Mouse (Mus musculus) forebrain, embryonic 15.5 days (tissue): ENCODE data around the gene Cldn7. TPM values are rescaled to one million over a fixed set of nuclear protein-coding genes. Genes with fewer than 3 reads are reported as not detected.
"Not testable (repeated sequence)": the region's sequence is repeated elsewhere in the genome, so short reads cannot be mapped to it uniquely, and the experiment has no call there.

Source experiments
- ATAC-seq: fragments of 200-750 bp; cut with Nextera tagmentation; replicated peaks from 2 replicates; pipeline ENCODE4 v1.8.0; 2017; ENCODE audit warnings: mild to moderate bottlenecking, moderate TSS enrichment, moderate library complexity
- H3K27ac ChIP-seq: fragments of 300-500 bp; sonication (generic); replicated peaks from 2 replicates; pipeline ENCODE4 v1.5.1; 2015; ENCODE audit warnings: mild to moderate bottlenecking, inconsistent platforms
- H3K27me3 ChIP-seq: fragments of 300-500 bp; sonication (generic); 2 replicates; pipeline ENCODE4 v1.6.1; 2015; ENCODE audit warnings: inconsistent platforms
- H3K36me3 ChIP-seq: fragments of 300-500 bp; sonication (generic); 2 replicates; pipeline ENCODE4 v1.6.1; 2015; ENCODE audit warnings: mild to moderate bottlenecking, inconsistent platforms
- H3K4me1 ChIP-seq: fragments of 300-500 bp; sonication (generic); 2 replicates; pipeline ENCODE4 v1.6.1; 2015; ENCODE audit warnings: inconsistent platforms
- H3K4me2 ChIP-seq: fragments of 300-500 bp; sonication (generic); replicated peaks from 2 replicates; pipeline ENCODE4 v1.6.1; 2015; ENCODE audit warnings: mild to moderate bottlenecking, inconsistent platforms
- H3K4me3 ChIP-seq: fragments of 300-500 bp; sonication (generic); 2 replicates; pipeline ENCODE4 v1.5.1; 2015; ENCODE audit warnings: mild to moderate bottlenecking, inconsistent platforms
- H3K9ac ChIP-seq: fragments of 300-500 bp; sonication (generic); replicated peaks from 2 replicates; pipeline ENCODE4 v1.6.1; 2015; ENCODE audit warnings: mild to moderate bottlenecking, inconsistent platforms
- H3K9me3 ChIP-seq: fragments of 300-500 bp; sonication (generic); 2 replicates; pipeline ENCODE4 v1.6.1; 2016; ENCODE audit warnings: inconsistent platforms
- WGBS: fragments of 180-500 bp; shearing (Covaris S2); methylation state at CpG from one replicate; pipeline ENCODE4 v1.1.7; 2015; ENCODE audit warnings: mixed read lengths; 5-methylcytosine and 5-hydroxymethylcytosine counted together
- microRNA counts: library from miRNA; unstranded; fragments of <30 nt; microRNA quantifications from one replicate; lab custom pipeline; 2016
- microRNA-seq: library from miRNA; unstranded; fragments of <30 nt; microRNA quantifications from one replicate; pipeline ENCODE4, GENCODE M21; 2016
- polyA plus RNA-seq: library from polyadenylated mRNA; unstranded; fragments of >200 nt; fragmentation: Nextera tagmentation; extraction: Ambion mirVana; gene quantifications from 2 replicates; pipeline ENCODE4 v1.2.1, GENCODE M21; 2015

Cldn7 gene
- polyA plus RNA-seq, 1 experiment from 2014 or later: 0.56 TPM

GRCm38 (mm10) chr11:70014051-70014450 lies 49.5 kb downstream of the Cldn7 start:
- 69% methylated on average over 5 of the region's 5 CpGs for WGBS
- H3K36me3 ChIP-seq: peaks cover 41% of the 10 kb centered on the region
- ATAC-seq: no peak
- no peak overlapping the region for H3K4me2 ChIP-seq
- no peak overlapping the region for H3K27ac ChIP-seq
- no peak overlapping the region; the same call in 1 of the 2 replicates for H3K4me3 ChIP-seq
- H3K9ac ChIP-seq: no peak overlapping the region
- no peaks in the 10 kb centered on the region for H3K27me3 ChIP-seq
- no peaks in the 10 kb centered on the region for H3K9me3 ChIP-seq
- H3K4me1 ChIP-seq: peaks cover 33% of the 10 kb centered on the region

GRCm38 (mm10) chr11:70014880-70015558 lies 50.4 kb downstream of the Cldn7 start, which contains the start of gene Acadvl:
Gene Acadvl (minus strand): TSS chr11:70015411.
- peak; percentile 79 for ATAC-seq
- under 1% methylated on average over 35 of the region's 35 CpGs for WGBS
- Histone ChIP-seq H3K9me3 (no peaks in the 10 kb centered on the region), H3K4me2 (peak within 1 kb of the TSS; percentile 74), H3K27ac (peak within 1 kb of the TSS; percentile 63), H3K36me3 (peaks cover 31% of the 10 kb centered on the region), H3K27me3 (no peaks in the 10 kb centered on the region), H3K4me1 (peaks cover 43% of the 10 kb centered on the region), H3K4me3 (peak within 1 kb of the TSS; percentile 54), H3K9ac (peak within 1 kb of the TSS; percentile 73)

- H3K36me3 ChIP-seq: peaks cover 25% of the 10 kb centered on the region
- peak overlapping the region; percentile 74 for H3K4me2 ChIP-seq
- ATAC-seq: no peak
- H3K9me3 ChIP-seq: no peaks in the 10 kb centered on the region
- H3K4me3 ChIP-seq: peak overlapping the region; percentile 54; the same call in 1 of the 2 replicates
- WGBS: 68% methylated on average over 6 of the region's 6 CpGs
- H3K4me1 ChIP-seq: peaks cover 50% of the 10 kb centered on the region
- H3K9ac ChIP-seq: no peak overlapping the region; the same call in 1 of the 2 replicates
- H3K27me3 ChIP-seq: no peaks in the 10 kb centered on the region
- no peak overlapping the region for H3K27ac ChIP-seq
Observed at GRCm38 (mm10) chr11:70015677-70016076, 51.1 kb downstream of the Cldn7 start.

- peaks cover 20% of the 10 kb centered on the region for H3K36me3 ChIP-seq
- WGBS: 81% methylated on average over 2 of the region's 2 CpGs
- H3K27ac ChIP-seq, H3K9ac ChIP-seq, H3K4me3 ChIP-seq, H3K9me3 ChIP-seq, ATAC-seq, H3K4me2 ChIP-seq, H3K27me3 ChIP-seq: not testable (repeated sequence)
- peaks cover 53% of the 10 kb centered on the region for H3K4me1 ChIP-seq
Observed at GRCm38 (mm10) chr11:70016177-70016576, 51.6 kb downstream of the Cldn7 start.

GRCm38 (mm10) chr11:70016669-70017068 lies 52.1 kb downstream of the Cldn7 start, which contains the start of gene Dlg4:
Gene Dlg4 (plus strand): TSS chr11:70016942.
- H3K9ac ChIP-seq: peak within 1 kb of the TSS; percentile 82
- H3K36me3 ChIP-seq: peaks cover 15% of the 10 kb centered on the region
- no peaks in the 10 kb centered on the region for H3K27me3 ChIP-seq
- peak within 1 kb of the TSS; percentile 63 for H3K4me2 ChIP-seq
- peak within 1 kb of the TSS; percentile 96 for H3K27ac ChIP-seq
- no peaks in the 10 kb centered on the region for H3K9me3 ChIP-seq
- 76% methylated on average over 3 of the region's 3 CpGs for WGBS
- H3K4me1 ChIP-seq: peaks cover 53% of the 10 kb centered on the region
- H3K4me3 ChIP-seq: peak within 1 kb of the TSS; percentile 65
- ATAC-seq: no peak

- 23% methylated on average over 7 of the region's 7 CpGs for WGBS
- no peak for ATAC-seq
- peaks cover 8% of the 10 kb centered on the region for H3K36me3 ChIP-seq
- H3K4me2 ChIP-seq: peak overlapping the region; percentile 63
- no peaks in the 10 kb centered on the region for H3K9me3 ChIP-seq
- H3K4me1 ChIP-seq: peaks cover 58% of the 10 kb centered on the region
- peak overlapping the region; percentile 82 for H3K9ac ChIP-seq
- H3K4me3 ChIP-seq: peak overlapping the region; percentile 65; the same call in 1 of the 2 replicates
- peak overlapping the region; percentile 96 for H3K27ac ChIP-seq
- H3K27me3 ChIP-seq: no peaks in the 10 kb centered on the region
Observed at GRCm38 (mm10) chr11:70017199-70017767, 52.7 kb downstream of the Cldn7 start.

MicroRNAs encoded within 50 kb of the gene (microRNA counts, 519-probe panel; counts per million panel counts)
- microRNA mmu-miR-324-3p (lab: Ali Mortazavi, UCI): not detected
- 2,952 counts per million, percentile 71 among the panel's probes with 10 or more counts for microRNA mmu-miR-324-5p (lab: Ali Mortazavi, UCI)

Small RNA genes within 50 kb of the gene (microRNA-seq; reads per million reads assigned to microRNA genes)
- gene Gm44349 (not detected), gene Mir324 (3,302 reads per million, percentile 89 among the genes with 10 or more reads in this experiment)

Other genes starting within 250 kb of the Cldn7 start
- 17.5 and 19.2 TPM in 2 replicates for gene Polr2a, start 206.1 kb upstream of the Cldn7 start, polyA plus RNA-seq
- 0.28 and 0.56 TPM in 2 replicates for gene Slc35g3, start 202.8 kb upstream of the Cldn7 start, polyA plus RNA-seq
- 2.8 and 3.2 TPM in 2 replicates for gene Zbtb4, start 198.9 kb upstream of the Cldn7 start, polyA plus RNA-seq
- gene Chrnb1, start 168.8 kb upstream of the Cldn7 start, polyA plus RNA-seq: 1.2 and 1.4 TPM in 2 replicates
- 6.2 and 6.7 TPM in 2 replicates for gene Fgf11, start 162.9 kb upstream of the Cldn7 start, polyA plus RNA-seq
- 0.61 and 0.98 TPM in 2 replicates for gene Tmem102, start 159.2 kb upstream of the Cldn7 start, polyA plus RNA-seq
- gene Gm39566, start 149.5 kb upstream of the Cldn7 start, polyA plus RNA-seq: not detected in 2 replicates
- gene Spem2, start 146.3 kb upstream of the Cldn7 start, polyA plus RNA-seq: not detected in 2 replicates
- 0.33 and 0.36 TPM in 2 replicates for gene Spem1, start 142.6 kb upstream of the Cldn7 start, polyA plus RNA-seq
- 20.9 and 21.3 TPM in 2 replicates for gene Nlgn2, start 127.0 kb upstream of the Cldn7 start, polyA plus RNA-seq
- 333 and 335 TPM in 2 replicates for gene Tmem256, start 126.3 kb upstream of the Cldn7 start, polyA plus RNA-seq
- 51.0 and 51.2 TPM in 2 replicates for gene Plscr3, start 118.4 kb upstream of the Cldn7 start, polyA plus RNA-seq
- gene Tnk1, start 106.0 kb upstream of the Cldn7 start, polyA plus RNA-seq: 0.27 and 0.36 TPM in 2 replicates
- not detected in 2 replicates for gene Tmem95, start 86.8 kb upstream of the Cldn7 start, polyA plus RNA-seq
- 1.2 and 1.3 TPM in 2 replicates for gene Kctd11, start 83.4 kb upstream of the Cldn7 start, polyA plus RNA-seq
- 0.48 and 0.51 TPM in 2 replicates for gene Acap1, start 69.2 kb upstream of the Cldn7 start, polyA plus RNA-seq
- gene 2810408A11Rik, start 63.8 kb upstream of the Cldn7 start, polyA plus RNA-seq: 19.9 and 20.7 TPM in 2 replicates
- gene Neurl4, start 63.7 kb upstream of the Cldn7 start, polyA plus RNA-seq: 18.5 and 23.0 TPM in 2 replicates
- 79.6 and 92.2 TPM in 2 replicates for gene Gps2, start 50.9 kb upstream of the Cldn7 start, polyA plus RNA-seq
- 1,167 and 1,257 TPM in 2 replicates for gene Eif5a, start 42.8 kb upstream of the Cldn7 start, polyA plus RNA-seq
- 5.6 and 5.8 TPM in 2 replicates for gene Ybx2, start 29.0 kb upstream of the Cldn7 start, polyA plus RNA-seq
- 6.4 and 7.5 TPM in 2 replicates for gene Slc2a4, start 16.6 kb upstream of the Cldn7 start, polyA plus RNA-seq
- 18.4 and 20.8 TPM in 2 replicates for gene Ctdnep1, start 16.4 kb downstream of the Cldn7 start, polyA plus RNA-seq
- 170 and 171 TPM in 2 replicates for gene Elp5, start 17.7 kb downstream of the Cldn7 start, polyA plus RNA-seq
- gene Gabarap, start 26.4 kb downstream of the Cldn7 start, polyA plus RNA-seq: 610 and 626 TPM in 2 replicates
- gene Phf23, start 31.0 kb downstream of the Cldn7 start, polyA plus RNA-seq: 71.5 and 75.6 TPM in 2 replicates
- 35.3 and 37.5 TPM in 2 replicates for gene Dvl2, start 35.8 kb downstream of the Cldn7 start, polyA plus RNA-seq
- 57.0 and 60.7 TPM in 2 replicates for gene Acadvl, start 50.6 kb downstream of the Cldn7 start, polyA plus RNA-seq
- gene Dlg4, start 52.2 kb downstream of the Cldn7 start, polyA plus RNA-seq: 27.8 and 29.8 TPM in 2 replicates
- gene Asgr1, start 89.3 kb downstream of the Cldn7 start, polyA plus RNA-seq: 1.8 and 2.0 TPM in 2 replicates
- not detected in 2 replicates for gene Asgr2, start 127.9 kb downstream of the Cldn7 start, polyA plus RNA-seq
- gene Mgl2, start 165.6 kb downstream of the Cldn7 start, polyA plus RNA-seq: 0.56 and 0.64 TPM in 2 replicates
- gene Clec10a, start 191.4 kb downstream of the Cldn7 start, polyA plus RNA-seq: 0.73 and 0.75 TPM in 2 replicates
- gene Slc16a11, start 248.0 kb downstream of the Cldn7 start, polyA plus RNA-seq: 3.2 and 3.6 TPM in 2 replicates